Mouse (Mus musculus) left cerebral cortex, adult 2 months (tissue): ENCODE data around the gene Inppl1. TPM values are rescaled to one million over a fixed set of nuclear protein-coding genes. Genes with fewer than 3 reads are reported as not detected.
A peak's percentile ranks its signal among the peaks of the same experiment; 100 is the strongest.

Experiments
- DNase-seq, 2 experiments: peaks; one replicate each; pipeline ENCODE4 v3.0.0; 2021 to 2022; ENCODE audit warnings: low spot score in 2 of 2, mixed read lengths in 1 of 2; ENCODE audit errors: extremely low spot score in 1 of 2
- H3K27ac ChIP-seq: fragments of 200-600 bp; 2 replicates; pipeline ENCODE4 v1.8.1; 2022
- H3K4me3 ChIP-seq: fragments of 200-600 bp; 2 replicates; pipeline ENCODE4 v1.8.1; 2022
- CTCF ChIP-seq: fragments of 200-600 bp; IDR thresholded peaks from 2 replicates; pipeline ENCODE4 v1.8.1; 2022; ENCODE audit warnings: antibody characterized with exemption, mild to moderate bottlenecking, moderate library complexity
- intact Hi-C: fragments of 180-260 bp; cut with DNase I; formaldehyde crosslinking; loops from one replicate; pipeline ENCODE4 v1.15.1; 2025
- total RNA-seq, 2 experiments: library from RNA; stranded (reverse); gene quantifications; 2 replicates each; pipeline ENCODE4 v1.2.3; 2021

The Inppl1 gene
- total RNA-seq, 2 experiments from 2014 or later, result 28.1 to 34.7 TPM

- intact Hi-C loops, result no loop called here
- no peak overlapping the region for H3K27ac ChIP-seq
- TF ChIP-seq CTCF, result no peak
- no peak for DNase-seq
- H3K4me3 ChIP-seq, result no peak overlapping the region
These were observed 28.6 kb upstream of the Inppl1 start for GRCm38 (mm10) chr7:101866491-101867265.

DNA sequence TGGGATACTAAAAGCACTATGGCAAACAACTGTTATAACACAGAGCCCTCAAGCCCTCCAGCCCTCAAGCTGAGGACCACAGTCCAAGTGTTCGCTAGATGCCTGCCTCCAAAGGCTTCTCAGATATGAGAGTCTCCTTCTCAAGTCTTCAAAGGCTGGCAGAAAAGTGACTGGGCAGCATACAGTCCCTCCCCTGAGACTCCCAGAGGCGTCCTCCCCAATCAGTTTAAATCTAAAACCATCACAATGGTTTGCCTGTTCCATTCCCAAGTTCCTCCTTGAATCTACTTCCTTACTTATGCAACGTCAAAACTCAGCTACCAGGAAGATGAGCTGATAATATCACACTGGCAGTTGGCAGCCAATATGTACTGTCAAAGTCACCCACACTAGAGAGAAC is 25.4 kb upstream of the Inppl1 start, which contains the start of gene Anapc15:
TSS of gene Anapc15 (plus strand) at position 301 of the 400 bp plus-strand sequence.
- intact Hi-C loops, result no loop called here
- no peak for DNase-seq
- Histone ChIP-seq H3K27ac (no peak within 1 kb of the TSS), H3K4me3 (no peak within 1 kb of the TSS)
- TF ChIP-seq CTCF, result no peak

GRCm38 (mm10) chr7:101862291-101862690 is 24.3 kb upstream of the Inppl1 start:
- Histone ChIP-seq H3K4me3 (no peak overlapping the region), H3K27ac (no peak overlapping the region)
- intact Hi-C loops, result no loop called here
- no peak; the same call in 1 of the 2 replicates for TF ChIP-seq CTCF
- DNase-seq, result no peak

GRCm38 (mm10) chr7:101860978-101861377 is 22.9 kb upstream of the Inppl1 start:
- no peak for DNase-seq
- H3K27ac ChIP-seq, result no peak overlapping the region
- no peak for TF ChIP-seq CTCF
- intact Hi-C loops, result no loop called here
- no peak overlapping the region for H3K4me3 ChIP-seq

- H3K4me3 ChIP-seq, result no peak overlapping the region
- intact Hi-C loops, result no loop called here
- DNase-seq, result no peak
- H3K27ac ChIP-seq, result no peak overlapping the region
- TF ChIP-seq CTCF, result no peak
These were observed 20.3 kb upstream of the Inppl1 start for GRCm38 (mm10) chr7:101858362-101858761.

- TF ChIP-seq CTCF, result no peak
- DNase-seq, result no peak
- H3K27ac ChIP-seq, result no peak within 1 kb of the TSS
- no peak within 1 kb of the TSS for H3K4me3 ChIP-seq
- intact Hi-C loops, result no loop called here
These were observed 19.1 kb upstream of the Inppl1 start, which contains the start of gene Folr2 for GRCm38 (mm10) chr7:101857094-101857493. Gene Folr2, minus strand, starts transcription at chr7:101857194.

GRCm38 (mm10) chr7:101853816-101854215 is 15.8 kb upstream of the Inppl1 start:
- no peak for TF ChIP-seq CTCF
- no peak overlapping the region for H3K27ac ChIP-seq
- intact Hi-C loops, result no loop called here
- H3K4me3 ChIP-seq, result no peak overlapping the region
- no peak for DNase-seq

GRCm38 (mm10) chr7:101852846-101853245 is 14.8 kb upstream of the Inppl1 start:
- no peak for TF ChIP-seq CTCF
- no peak overlapping the region for H3K27ac ChIP-seq
- DNase-seq, result no peak
- intact Hi-C loops, result no loop called here
- H3K4me3 ChIP-seq, result no peak overlapping the region

- H3K27ac ChIP-seq, result no peak overlapping the region
- no peak overlapping the region for H3K4me3 ChIP-seq
- TF ChIP-seq CTCF, result no peak
- intact Hi-C loops, result no loop called here
- no peak for DNase-seq
These were observed 13.7 kb upstream of the Inppl1 start for GRCm38 (mm10) chr7:101851689-101852088.

- no peak for DNase-seq
- Histone ChIP-seq H3K4me3 (no peak overlapping the region), H3K27ac (no peak overlapping the region)
- TF ChIP-seq CTCF, result no peak; the same call in 1 of the 2 replicates
- intact Hi-C loops, result no loop called here
These were observed 9.9 kb upstream of the Inppl1 start for GRCm38 (mm10) chr7:101847934-101848333.

DNA sequence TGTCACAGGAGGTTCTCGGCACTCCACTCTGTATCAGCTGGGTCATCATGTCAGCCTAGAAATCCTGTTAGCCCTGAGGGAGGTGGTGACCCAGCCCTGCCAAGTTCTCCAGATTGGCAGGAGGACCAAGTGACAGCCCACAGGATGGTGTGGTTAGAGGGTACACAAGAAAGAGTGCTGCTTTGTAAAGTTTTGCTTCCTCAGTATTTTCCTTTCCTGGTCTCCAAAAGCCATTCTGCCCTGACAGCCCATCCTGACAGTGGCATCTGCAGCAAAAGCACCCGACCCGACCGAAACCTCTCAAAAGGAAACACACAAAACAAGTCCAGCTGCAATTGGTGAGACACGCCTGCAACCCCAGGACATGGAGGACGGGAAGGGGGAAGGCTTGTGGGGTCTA is 6.2 kb upstream of the Inppl1 start:
- no peak for DNase-seq
- TF ChIP-seq CTCF, result no peak
- intact Hi-C loops, result no loop called here
- Histone ChIP-seq H3K4me3 (no peak overlapping the region), H3K27ac (no peak overlapping the region)

DNA sequence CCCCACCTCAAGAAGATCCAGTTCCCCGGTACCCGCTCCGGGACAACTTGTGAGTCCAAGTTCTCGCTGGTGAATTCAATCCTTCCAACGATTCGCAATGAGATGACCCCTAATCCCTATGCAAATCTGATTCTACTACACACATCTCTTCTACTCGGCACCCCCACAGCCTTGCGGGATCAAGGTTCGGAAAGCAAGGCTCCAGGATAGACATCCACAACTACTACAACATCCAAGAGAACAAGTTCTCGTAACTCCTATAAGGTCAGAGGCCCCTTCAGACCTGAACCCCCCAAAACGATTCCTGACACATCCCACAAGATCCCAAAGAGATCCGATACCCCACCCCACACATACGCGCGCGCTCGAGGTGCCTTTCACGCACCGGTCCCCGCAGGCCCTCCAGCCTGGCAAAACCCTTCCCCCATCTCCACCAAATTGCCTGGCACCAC is 849 bp downstream of the Inppl1 start:
- TF ChIP-seq CTCF, result no peak
- intact Hi-C loops, result loop anchor here (1.0 to 5.0 kb wide), 2 partner anchors 45 to 59 kb away; no protein-coding TSS in a partner anchor
- Histone ChIP-seq H3K27ac (peak overlapping the region; percentile 91), H3K4me3 (peak overlapping the region; percentile 77)
- no peak for DNase-seq
